Mouse (Mus musculus): ENCODE results near the gene Mon1a. TPM values are rescaled to one million over a fixed set of nuclear protein-coding genes. Genes with fewer than 3 reads are reported as not detected.
A peak's percentile ranks its signal among the peaks of the same experiment; 100 is the strongest.

Gene Mon1a
- polyA plus RNA-seq (2012; rRNA removed) = 20.0 and 24.1 TPM in 2 replicates
- 12.3 and 15.3 TPM in 2 replicates for polyA plus RNA-seq (2014; fragmentation: Nextera tagmentation; extraction: Ambion mirVana)

DNA sequence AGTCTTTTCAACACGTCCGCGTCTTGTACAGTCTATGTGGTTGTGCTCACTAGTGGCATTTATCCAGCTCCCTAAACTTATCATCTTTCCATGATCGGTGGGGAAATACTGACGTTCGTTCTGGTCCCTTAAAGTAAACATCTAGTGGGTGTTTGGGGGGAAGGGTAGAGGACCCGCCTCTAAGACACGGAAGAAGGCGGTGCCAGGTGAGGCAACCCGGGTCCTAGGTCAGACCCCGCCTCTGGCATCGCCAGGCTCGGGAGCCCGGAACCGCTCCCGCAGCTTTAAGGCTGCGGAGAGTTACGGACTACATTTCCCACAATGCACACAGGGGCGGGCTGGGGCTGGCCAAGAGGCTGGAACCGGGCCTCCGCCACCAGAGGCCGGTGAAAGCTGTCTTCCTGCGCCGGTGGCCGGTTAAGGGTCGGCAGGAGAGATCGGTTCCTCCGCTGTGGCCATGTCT lies at the start of gene Mon1a:
TSS of gene Mon1a (plus strand) at position 348 of the 463 bp plus-strand sequence.
- Histone ChIP-seq H3K4me2 (replicated peaks; ENCODE audit: low read depth, low read length, severe bottlenecking) (peak within 1 kb of the TSS; percentile 65), H3K36me3 (ENCODE audit: control insufficient read depth, insufficient read depth, low read length) (no peaks in the 10 kb centered on the region), H3K27ac (replicated peaks; ENCODE audit: low read depth, low read length) (peak within 1 kb of the TSS; percentile 55; the same call in 1 of the 2 replicates), H3K4me1 (ENCODE audit: control insufficient read depth, insufficient read depth, low read length) (no peaks in the 10 kb centered on the region), H3K9ac (ENCODE audit: low read depth, low read length, severe bottlenecking) (peak within 1 kb of the TSS; percentile 66), H3K4me3 (replicated peaks; ENCODE audit: low read length) (peak within 1 kb of the TSS; percentile 75), H3K9me3 (ENCODE audit: control insufficient read depth, low read length) (no peaks in the 10 kb centered on the region), H3K27me3 (ENCODE audit: control insufficient read depth, insufficient read depth, low read length) (no peaks in the 10 kb centered on the region)
- WGBS = 1% methylated on average over 28 of the region's 28 CpGs
- peak; percentile 82 for DNase-seq (ENCODE audit: low spot score)
- 0 out of 2 replicates have a peak, but pooled peaks have one; percentile 19 for TF ChIP-seq POLR2A (IDR thresholded peaks at IDR 0.05; ENCODE audit: borderline replicate concordance, extremely low read depth, insufficient read depth, insufficient read length)
- ATAC-seq (ENCODE audit: low FRiP score, low read depth) = peak; percentile 93

DNA sequence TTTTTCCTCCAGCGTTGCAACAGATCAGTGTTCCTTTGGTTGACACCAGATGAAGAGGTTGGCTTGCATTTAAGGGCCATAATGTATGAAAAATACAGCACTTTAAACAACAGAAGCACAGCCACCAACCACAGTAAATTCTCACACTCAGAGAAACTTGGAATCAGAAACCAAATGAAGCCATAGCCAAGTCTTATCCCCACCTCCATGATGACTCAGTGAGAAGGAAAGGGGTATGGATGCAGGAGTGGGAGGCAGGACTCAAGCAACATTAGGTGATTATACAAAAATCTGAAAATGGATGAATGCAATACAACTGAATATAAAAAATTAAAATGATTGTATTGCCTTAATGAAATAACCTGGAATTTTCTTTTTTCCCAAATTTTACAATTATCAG lies 49.1 kb upstream of the Mon1a start:
- Histone ChIP-seq H3K9me3 (ENCODE audit: control insufficient read depth, low read length) (no peaks in the 10 kb centered on the region), H3K4me1 (ENCODE audit: control insufficient read depth, insufficient read depth, low read length) (no peaks in the 10 kb centered on the region), H3K27me3 (ENCODE audit: control insufficient read depth, insufficient read depth, low read length) (no peaks in the 10 kb centered on the region), H3K36me3 (ENCODE audit: control insufficient read depth, insufficient read depth, low read length) (peaks cover 54% of the 10 kb centered on the region), H3K4me2 (replicated peaks; ENCODE audit: low read depth, low read length, severe bottlenecking) (no peak overlapping the region), H3K9ac (ENCODE audit: low read depth, low read length, severe bottlenecking) (no peak overlapping the region), H3K27ac (replicated peaks; ENCODE audit: low read depth, low read length) (no peak overlapping the region), H3K4me3 (replicated peaks; ENCODE audit: low read length) (no peak overlapping the region)
- 98% methylated on average over 1 of the region's 1 CpGs for WGBS
- ATAC-seq (ENCODE audit: low FRiP score, low read depth) (no peak), DNase-seq (ENCODE audit: low spot score) (no peak)
- TF ChIP-seq POLR2A (IDR thresholded peaks at IDR 0.05; ENCODE audit: borderline replicate concordance, extremely low read depth, insufficient read depth, insufficient read length) = no peak

DNA sequence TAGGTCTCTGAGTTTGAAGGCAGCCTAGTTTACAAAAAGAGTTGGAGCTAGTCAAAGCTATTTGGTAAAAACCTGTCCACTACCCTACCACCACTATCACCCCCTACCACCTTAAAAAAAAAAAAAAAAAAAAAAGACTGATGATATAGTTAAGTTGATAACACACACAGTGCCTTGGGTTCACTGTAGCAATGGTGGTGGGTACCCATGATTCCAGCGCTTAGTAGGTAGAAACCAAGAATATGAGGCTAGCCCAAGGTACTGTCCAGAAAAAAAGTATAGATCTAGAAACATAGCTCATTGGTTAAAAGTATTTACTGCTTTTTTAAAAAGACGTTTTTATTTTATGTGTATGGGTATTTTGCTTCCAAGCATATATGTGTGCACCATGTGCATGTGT lies 45.2 kb upstream of the Mon1a start:
- H3K9me3 ChIP-seq (ENCODE audit: control insufficient read depth, low read length) = no peaks in the 10 kb centered on the region
- 93% methylated on average over 2 of the region's 2 CpGs for WGBS
- no peak overlapping the region for H3K4me2 ChIP-seq (replicated peaks; ENCODE audit: low read depth, low read length, severe bottlenecking)
- no peaks in the 10 kb centered on the region for H3K4me1 ChIP-seq (ENCODE audit: control insufficient read depth, insufficient read depth, low read length)
- no peak overlapping the region for H3K27ac ChIP-seq (replicated peaks; ENCODE audit: low read depth, low read length)
- H3K9ac ChIP-seq (ENCODE audit: low read depth, low read length, severe bottlenecking) = no peak overlapping the region
- H3K27me3 ChIP-seq (ENCODE audit: control insufficient read depth, insufficient read depth, low read length) = no peaks in the 10 kb centered on the region
- no peak for TF ChIP-seq POLR2A (IDR thresholded peaks at IDR 0.05; ENCODE audit: borderline replicate concordance, extremely low read depth, insufficient read depth, insufficient read length)
- no peak overlapping the region for H3K4me3 ChIP-seq (replicated peaks; ENCODE audit: low read length)
- H3K36me3 ChIP-seq (ENCODE audit: control insufficient read depth, insufficient read depth, low read length) = peaks cover 65% of the 10 kb centered on the region
- DNase-seq (ENCODE audit: low spot score) = no peak
- no peak for ATAC-seq (ENCODE audit: low FRiP score, low read depth)

DNA sequence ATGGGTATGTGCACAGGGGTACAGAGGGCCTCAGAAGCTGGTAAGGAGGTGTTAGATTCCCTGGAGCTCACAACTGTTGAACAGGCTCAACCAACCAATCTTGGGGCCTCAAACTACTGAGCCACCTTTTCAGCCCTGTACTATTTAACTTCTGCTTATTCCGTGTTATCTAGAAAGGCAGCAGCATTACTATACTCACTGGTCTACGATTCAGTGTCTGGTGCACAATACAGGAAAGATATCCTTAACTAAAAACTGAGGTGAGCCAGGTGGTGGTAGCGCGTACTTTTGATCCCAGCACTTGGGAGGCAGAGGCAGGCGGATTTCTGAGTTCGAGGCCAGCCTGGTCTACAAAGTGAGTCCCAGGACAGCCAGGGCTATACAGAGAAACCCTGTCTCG lies 39.0 kb upstream of the Mon1a start:
- no peak overlapping the region for H3K4me2 ChIP-seq (replicated peaks; ENCODE audit: low read depth, low read length, severe bottlenecking)
- no peaks in the 10 kb centered on the region for H3K27me3 ChIP-seq (ENCODE audit: control insufficient read depth, insufficient read depth, low read length)
- no peak overlapping the region for H3K4me3 ChIP-seq (replicated peaks; ENCODE audit: low read length)
- H3K4me1 ChIP-seq (ENCODE audit: control insufficient read depth, insufficient read depth, low read length) = no peaks in the 10 kb centered on the region
- no peak for DNase-seq (ENCODE audit: low spot score)
- no peak for TF ChIP-seq POLR2A (IDR thresholded peaks at IDR 0.05; ENCODE audit: borderline replicate concordance, extremely low read depth, insufficient read depth, insufficient read length)
- WGBS = 96% methylated on average over 7 of the region's 7 CpGs
- H3K27ac ChIP-seq (replicated peaks; ENCODE audit: low read depth, low read length) = no peak overlapping the region
- no peak overlapping the region for H3K9ac ChIP-seq (ENCODE audit: low read depth, low read length, severe bottlenecking)
- no peak for ATAC-seq (ENCODE audit: low FRiP score, low read depth)
- peaks cover 62% of the 10 kb centered on the region for H3K36me3 ChIP-seq (ENCODE audit: control insufficient read depth, insufficient read depth, low read length)
- H3K9me3 ChIP-seq (ENCODE audit: control insufficient read depth, low read length) = no peaks in the 10 kb centered on the region

DNA sequence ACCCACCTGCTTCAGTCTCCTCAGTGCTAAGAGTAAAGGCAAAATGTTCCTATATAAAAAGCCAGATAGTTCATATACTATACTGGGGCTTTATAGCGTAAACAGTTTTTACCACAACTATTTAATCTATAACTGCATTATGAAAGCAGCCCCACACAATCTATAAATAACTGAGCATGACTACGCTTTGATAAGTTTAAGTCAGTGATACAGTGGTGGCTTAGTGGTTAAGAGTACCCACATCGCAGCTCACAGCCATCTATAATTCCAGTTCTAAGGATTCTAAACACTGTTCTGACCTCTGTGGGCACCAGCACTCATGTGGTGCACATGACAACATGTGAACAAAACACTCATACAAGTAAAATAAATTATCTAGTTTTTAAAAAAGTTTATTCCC lies 29.6 kb upstream of the Mon1a start:
- H3K27ac ChIP-seq (replicated peaks; ENCODE audit: low read depth, low read length) = no peak overlapping the region

More for the DNA sequence above, 29.6 kb upstream of the Mon1a start:
- no peaks in the 10 kb centered on the region for H3K9me3 ChIP-seq (ENCODE audit: control insufficient read depth, low read length)
- TF ChIP-seq POLR2A (IDR thresholded peaks at IDR 0.05; ENCODE audit: borderline replicate concordance, extremely low read depth, insufficient read depth, insufficient read length) = no peak
- no peak overlapping the region for H3K4me2 ChIP-seq (replicated peaks; ENCODE audit: low read depth, low read length, severe bottlenecking)
- H3K27me3 ChIP-seq (ENCODE audit: control insufficient read depth, insufficient read depth, low read length) = no peaks in the 10 kb centered on the region
- no peak for DNase-seq (ENCODE audit: low spot score)
- no peak overlapping the region for H3K9ac ChIP-seq (ENCODE audit: low read depth, low read length, severe bottlenecking)
- peaks cover 32% of the 10 kb centered on the region for H3K36me3 ChIP-seq (ENCODE audit: control insufficient read depth, insufficient read depth, low read length)
- H3K4me1 ChIP-seq (ENCODE audit: control insufficient read depth, insufficient read depth, low read length) = no peaks in the 10 kb centered on the region
- WGBS = 97% methylated on average over 3 of the region's 3 CpGs
- no peak overlapping the region for H3K4me3 ChIP-seq (replicated peaks; ENCODE audit: low read length)
- ATAC-seq (ENCODE audit: low FRiP score, low read depth) = no peak
